Mouse (Mus musculus) liver, adult (tissue): ENCODE data around the gene Zfp626.
"Not testable (repeated sequence)": the region's sequence is repeated elsewhere in the genome, so short reads cannot be mapped to it uniquely, and the experiment has no call there.

Experiments used
- GATA4 ChIP-seq: IDR thresholded peaks from 2 replicates; pipeline ENCODE4 v1.6.1; 2014; ENCODE audit warnings: mild to moderate bottlenecking, low read length; ENCODE audit not compliant: insufficient replicate concordance

Gene Zfp626

GRCm38 (mm10) chr7:27806896-27807295 lies at the start of gene Zfp626:
Gene Zfp626, plus strand, starts transcription at chr7:27807196.
- not testable (repeated sequence) for TF ChIP-seq GATA4

GRCm38 (mm10) chr7:27765176-27765886 lies 41.7 kb upstream of the Zfp626 start:
- TF ChIP-seq GATA4, result no peak

GRCm38 (mm10) chr7:27789306-27789705 lies 17.7 kb upstream of the Zfp626 start:
- no peak for TF ChIP-seq GATA4

- TF ChIP-seq GATA4, result no peak
Observed at GRCm38 (mm10) chr7:27794566-27794965, 12.4 kb upstream of the Zfp626 start.

- no peak for TF ChIP-seq GATA4
Observed at GRCm38 (mm10) chr7:27797906-27798811, 8.8 kb upstream of the Zfp626 start.

- no peak for TF ChIP-seq GATA4
Observed at GRCm38 (mm10) chr7:27801137-27801536, 5.9 kb upstream of the Zfp626 start.

GRCm38 (mm10) chr7:27802986-27803385 lies 4.0 kb upstream of the Zfp626 start:
- TF ChIP-seq GATA4, result no peak

GRCm38 (mm10) chr7:27804297-27805030 lies 2.5 kb upstream of the Zfp626 start:
- no peak for TF ChIP-seq GATA4

- TF ChIP-seq GATA4, result no peak
Observed at GRCm38 (mm10) chr7:27818526-27819110, 11.6 kb downstream of the Zfp626 start.

- TF ChIP-seq GATA4, result no peak
Observed at GRCm38 (mm10) chr7:27822611-27823010, 15.6 kb downstream of the Zfp626 start.

- TF ChIP-seq GATA4, result no peak
Observed at GRCm38 (mm10) chr7:27834131-27834530, 27.1 kb downstream of the Zfp626 start.

GRCm38 (mm10) chr7:27837896-27838295 lies 30.9 kb downstream of the Zfp626 start:
- TF ChIP-seq GATA4, result no peak

GRCm38 (mm10) chr7:27838323-27839249 lies 31.6 kb downstream of the Zfp626 start, which contains the start of gene Zfp59:
Gene Zfp59, plus strand, starts transcription at chr7:27838607.
- TF ChIP-seq GATA4, result no peak

GRCm38 (mm10) chr7:27839596-27839995 lies 32.6 kb downstream of the Zfp626 start:
- no peak for TF ChIP-seq GATA4
